Mouse (Mus musculus) limb, embryonic 12.5 days (tissue): ENCODE measurements around the gene Lig3. TPM values are rescaled to one million over a fixed set of nuclear protein-coding genes. Genes with fewer than 3 reads are reported as not detected.

Experiments used
- ATAC-seq: fragments of 200-750 bp; cut with Nextera tagmentation; 2 replicates; pipeline ENCODE4 v1.8.0; 2017; ENCODE audit warnings: low read depth, moderate TSS enrichment; ENCODE audit not compliant: insufficient number of reproducible peaks, insufficient read depth, low FRiP score, low TSS enrichment
- H3K27ac ChIP-seq: fragments of 300-500 bp; sonication (generic); 2 replicates; pipeline ENCODE4 v1.5.1; 2016; ENCODE audit warnings: mild to moderate bottlenecking, moderate library complexity
- H3K27me3 ChIP-seq: fragments of 300-500 bp; sonication (generic); 2 replicates; pipeline ENCODE4 v1.6.1; 2016; ENCODE audit warnings: mild to moderate bottlenecking, moderate library complexity
- H3K36me3 ChIP-seq: fragments of 300-500 bp; sonication (generic); 2 replicates; pipeline ENCODE4 v1.6.1; 2016; ENCODE audit warnings: mild to moderate bottlenecking, moderate library complexity
- H3K4me1 ChIP-seq: fragments of 300-500 bp; sonication (generic); replicated peaks from 2 replicates; pipeline ENCODE4 v1.6.1; 2016
- H3K4me2 ChIP-seq: fragments of 300-500 bp; sonication (generic); 2 replicates; pipeline ENCODE4 v1.6.1; 2016; ENCODE audit warnings: mild to moderate bottlenecking, moderate library complexity
- H3K4me3 ChIP-seq: fragments of 300-500 bp; sonication (generic); replicated peaks from 2 replicates; pipeline ENCODE4 v1.5.1; 2016; ENCODE audit warnings: mild to moderate bottlenecking
- H3K9ac ChIP-seq: fragments of 300-500 bp; sonication (generic); replicated peaks from 2 replicates; pipeline ENCODE4 v1.6.1; 2016; ENCODE audit warnings: mild to moderate bottlenecking, moderate library complexity
- H3K9me3 ChIP-seq: fragments of 300-500 bp; sonication (generic); 2 replicates; pipeline ENCODE4 v1.6.1; 2016; ENCODE audit warnings: mild to moderate bottlenecking, moderate library complexity
- WGBS: fragments of 180-500 bp; shearing (Covaris S2); methylation state at CpG from one replicate; pipeline ENCODE4 v1.1.7; 2016; 5-methylcytosine and 5-hydroxymethylcytosine counted together
- polyA plus RNA-seq: library from polyadenylated mRNA; unstranded; fragments of >200 nt; fragmentation: Nextera tagmentation; extraction: Ambion mirVana; gene quantifications from 2 replicates; pipeline ENCODE4 v1.2.1, GENCODE M21; 2016

Gene Lig3
- polyA plus RNA-seq = 48.3 and 48.6 TPM in 2 replicates

GRCm38 (mm10) chr11:82780983-82781903 lies at the start of gene Lig3:
Gene Lig3, plus strand, starts transcription at chr11:82781108.
- under 1% methylated on average over 74 of the region's 90 CpGs for WGBS
- peak; percentile 93 for ATAC-seq

GRCm38 (mm10) chr11:82734227-82734626 lies 46.7 kb upstream of the Lig3 start:
- Histone ChIP-seq H3K36me3 (no peaks in the 10 kb centered on the region), H3K27ac (no peak overlapping the region), H3K4me1 (no peaks in the 10 kb centered on the region), H3K9ac (no peak overlapping the region), H3K9me3 (no peaks in the 10 kb centered on the region), H3K4me3 (no peak overlapping the region), H3K27me3 (no peaks in the 10 kb centered on the region), H3K4me2 (no peak overlapping the region)
- ATAC-seq = no peak

More at GRCm38 (mm10) chr11:82780983-82781903, at the start of gene Lig3:
- H3K9ac ChIP-seq = peak within 1 kb of the TSS; percentile 96
- peaks cover 31% of the 10 kb centered on the region for H3K36me3 ChIP-seq
- H3K4me1 ChIP-seq = peaks cover 17% of the 10 kb centered on the region
- peak within 1 kb of the TSS; percentile 55 for H3K4me2 ChIP-seq
- no peaks in the 10 kb centered on the region for H3K9me3 ChIP-seq
- H3K4me3 ChIP-seq = peak within 1 kb of the TSS; percentile 89
- H3K27ac ChIP-seq = peak within 1 kb of the TSS; percentile 98
- no peaks in the 10 kb centered on the region for H3K27me3 ChIP-seq

- ATAC-seq = no peak
- Histone ChIP-seq H3K27me3 (no peaks in the 10 kb centered on the region), H3K9ac (no peak overlapping the region)
Observed at GRCm38 (mm10) chr11:82739006-82739405, 41.9 kb upstream of the Lig3 start.

GRCm38 (mm10) chr11:82746138-82746537 lies 34.8 kb upstream of the Lig3 start:
- Histone ChIP-seq H3K36me3 (no peaks in the 10 kb centered on the region), H3K4me3 (no peak overlapping the region), H3K27ac (no peak overlapping the region), H3K4me1 (no peaks in the 10 kb centered on the region), H3K4me2 (no peak overlapping the region), H3K27me3 (peaks cover 5% of the 10 kb centered on the region; the same call in 1 of the 2 replicates), H3K9me3 (no peaks in the 10 kb centered on the region), H3K9ac (no peak overlapping the region)
- WGBS = 36% methylated on average over 6 of the region's 6 CpGs
- no peak for ATAC-seq

More at GRCm38 (mm10) chr11:82739006-82739405, 41.9 kb upstream of the Lig3 start:
- Histone ChIP-seq H3K27ac (no peak overlapping the region), H3K4me1 (no peaks in the 10 kb centered on the region), H3K36me3 (no peaks in the 10 kb centered on the region), H3K9me3 (no peaks in the 10 kb centered on the region), H3K4me2 (no peak overlapping the region), H3K4me3 (no peak overlapping the region)

GRCm38 (mm10) chr11:82746857-82747366 lies 34.0 kb upstream of the Lig3 start:
- 86% methylated on average over 8 of the region's 8 CpGs for WGBS
- ATAC-seq = no peak
- no peak overlapping the region for H3K27ac ChIP-seq

GRCm38 (mm10) chr11:82752349-82753115 lies 28.4 kb upstream of the Lig3 start:
- Histone ChIP-seq H3K27me3 (no peaks in the 10 kb centered on the region), H3K36me3 (no peaks in the 10 kb centered on the region), H3K27ac (no peak overlapping the region), H3K9ac (no peak overlapping the region), H3K4me1 (no peaks in the 10 kb centered on the region), H3K4me3 (no peak overlapping the region), H3K9me3 (no peaks in the 10 kb centered on the region), H3K4me2 (no peak overlapping the region)
- no peak for ATAC-seq
- WGBS = 79% methylated on average over 5 of the region's 6 CpGs

More at GRCm38 (mm10) chr11:82746857-82747366, 34.0 kb upstream of the Lig3 start:
- Histone ChIP-seq H3K4me2 (no peak overlapping the region), H3K9me3 (no peaks in the 10 kb centered on the region), H3K4me1 (no peaks in the 10 kb centered on the region), H3K27me3 (peaks cover 5% of the 10 kb centered on the region; the same call in 1 of the 2 replicates), H3K36me3 (no peaks in the 10 kb centered on the region), H3K4me3 (no peak overlapping the region), H3K9ac (no peak overlapping the region)

- H3K9ac ChIP-seq = no peak overlapping the region
- H3K27ac ChIP-seq = no peak overlapping the region
- WGBS = 96% methylated on average over 1 of the region's 1 CpGs
- no peaks in the 10 kb centered on the region for H3K36me3 ChIP-seq
- no peak for ATAC-seq
- H3K27me3 ChIP-seq = no peaks in the 10 kb centered on the region
- no peaks in the 10 kb centered on the region for H3K9me3 ChIP-seq
- H3K4me2 ChIP-seq = no peak overlapping the region
- no peaks in the 10 kb centered on the region for H3K4me1 ChIP-seq
- no peak overlapping the region for H3K4me3 ChIP-seq
Observed at GRCm38 (mm10) chr11:82755919-82756318, 25.0 kb upstream of the Lig3 start.

GRCm38 (mm10) chr11:82762286-82762829 lies 18.6 kb upstream of the Lig3 start:
- Histone ChIP-seq H3K4me2 (no peak overlapping the region), H3K27me3 (no peaks in the 10 kb centered on the region), H3K4me1 (peaks cover 21% of the 10 kb centered on the region), H3K36me3 (no peaks in the 10 kb centered on the region), H3K4me3 (no peak overlapping the region), H3K9ac (no peak overlapping the region), H3K9me3 (peaks cover 4% of the 10 kb centered on the region; the same call in 1 of the 2 replicates), H3K27ac (no peak overlapping the region)
- ATAC-seq = no peak
- 83% methylated on average over 6 of the region's 6 CpGs for WGBS

- Histone ChIP-seq H3K27me3 (no peaks in the 10 kb centered on the region), H3K27ac (peak overlapping the region; percentile 95), H3K4me1 (peaks cover 21% of the 10 kb centered on the region), H3K9me3 (peaks cover 4% of the 10 kb centered on the region; the same call in 1 of the 2 replicates), H3K9ac (peak overlapping the region; percentile 65; the same call in 1 of the 2 replicates), H3K36me3 (peaks cover under 1% of the 10 kb centered on the region; the same call in 1 of the 2 replicates), H3K4me2 (peak overlapping the region; percentile 90), H3K4me3 (peak overlapping the region; percentile 94)
- no peak for ATAC-seq
- WGBS = 9% methylated on average over 4 of the region's 4 CpGs
Observed at GRCm38 (mm10) chr11:82763261-82763660, 17.6 kb upstream of the Lig3 start.

- peaks cover 4% of the 10 kb centered on the region; the same call in 1 of the 2 replicates for H3K9me3 ChIP-seq
- H3K36me3 ChIP-seq = peaks cover 7% of the 10 kb centered on the region; the same call in 1 of the 2 replicates
- peak within 1 kb of the TSS; percentile 94 for H3K4me3 ChIP-seq
- WGBS = under 1% methylated on average over 44 of the region's 44 CpGs
- peak; percentile 99 for ATAC-seq
- peak within 1 kb of the TSS; percentile 90 for H3K4me2 ChIP-seq
- H3K4me1 ChIP-seq = peaks cover 21% of the 10 kb centered on the region
- H3K27ac ChIP-seq = peak within 1 kb of the TSS; percentile 95
- peak within 1 kb of the TSS; percentile 92 for H3K9ac ChIP-seq
- H3K27me3 ChIP-seq = no peaks in the 10 kb centered on the region
Observed at GRCm38 (mm10) chr11:82763742-82764437, 17.0 kb upstream of the Lig3 start, which contains the start of the genes Cct6b and Zfp830. Gene Cct6b, minus strand, starts transcription at chr11:82764321. Gene Zfp830, plus strand, starts transcription at chr11:82764345.
